Mouse (Mus musculus) testis, adult 2 months (tissue): ENCODE measurements at regions not wholly inside any gene's neighbourhood (a gene's known extent, or its start where the extent isn't known, plus 50 kb on each side); places are given as distances from the start of the nearest gene placed in this dataset.

Source experiments
- CTCF ChIP-seq: fragments of 200-500 bp; IDR thresholded peaks from 2 replicates; pipeline ENCODE4 v1.5.1; 2012; ENCODE audit warnings: low read depth, mild to moderate bottlenecking, inconsistent platforms, low read length, moderate library complexity; ENCODE audit not compliant: control insufficient read depth, insufficient read depth, insufficient replicate concordance
- POLR2A ChIP-seq: fragments of 200-500 bp; IDR thresholded peaks from 2 replicates; pipeline ENCODE4 v1.6.1; 2012; ENCODE audit warnings: low read depth, mild to moderate bottlenecking, inconsistent platforms, low read length, moderate library complexity; ENCODE audit not compliant: control insufficient read depth

GRCm38 (mm10) chr12:77595821-77596220, 357.9 kb downstream of the Fut8 start:
- TF ChIP-seq POLR2A (no peak), CTCF (no peak)
